Mouse (Mus musculus) hindbrain, embryonic 14.5 days (tissue): Measurements from ENCODE around the gene Stx3. TPM values are rescaled to one million over a fixed set of nuclear protein-coding genes. Genes with fewer than 3 reads are reported as not detected.

ENCODE experiments used
- polyA plus RNA-seq: library from polyadenylated mRNA; unstranded; fragments of >200 nt; fragmentation: Nextera tagmentation; extraction: Ambion mirVana; gene quantifications from 2 replicates; pipeline ENCODE4 v1.2.1, GENCODE M21; 2014

The Stx3 gene
- polyA plus RNA-seq, 1 experiment from 2014 or later: 20.3 TPM

Other genes with a start within 250 kb of the Stx3 start
- 3.4 and 3.6 TPM in 2 replicates for gene Ms4a6d, start 214.6 kb downstream of the Stx3 start, polyA plus RNA-seq
- 0.16 TPM in 1 of 2 replicates, not detected in the other for gene Ms4a2, start 195.7 kb downstream of the Stx3 start, polyA plus RNA-seq
- gene Ms4a3, start 178.6 kb downstream of the Stx3 start, polyA plus RNA-seq: not detected in 2 replicates
- gene Oosp2, start 158.8 kb downstream of the Stx3 start, polyA plus RNA-seq: not detected in 2 replicates
- gene Oosp1, start 128.3 kb downstream of the Stx3 start, polyA plus RNA-seq: not detected in 2 replicates
- gene Oosp3, start 122.3 kb downstream of the Stx3 start, polyA plus RNA-seq: not detected in 2 replicates
- gene Gif, start 71.8 kb downstream of the Stx3 start, polyA plus RNA-seq: not detected in 2 replicates
- gene Mrpl16, start 49.0 kb downstream of the Stx3 start, polyA plus RNA-seq: 50.8 and 53.1 TPM in 2 replicates
- gene Olfr1417, start 19.8 kb upstream of the Stx3 start, polyA plus RNA-seq: 0.08 TPM in 1 of 2 replicates, not detected in the other
- not detected in 2 replicates for gene Olfr1418, start 41.7 kb upstream of the Stx3 start, polyA plus RNA-seq
- gene Olfr1419, start 55.7 kb upstream of the Stx3 start, polyA plus RNA-seq: not detected in 2 replicates
- gene Olfr1420, start 67.2 kb upstream of the Stx3 start, polyA plus RNA-seq: 0.07 TPM in 1 of 2 replicates, not detected in the other
- gene Patl1, start 93.0 kb upstream of the Stx3 start, polyA plus RNA-seq: 19.3 and 20.0 TPM in 2 replicates
- 6.6 and 6.9 TPM in 2 replicates for gene Osbp, start 146.5 kb upstream of the Stx3 start, polyA plus RNA-seq
- not detected in 2 replicates for gene Olfr1423, start 221.9 kb upstream of the Stx3 start, polyA plus RNA-seq
- gene Olfr1424, start 243.3 kb upstream of the Stx3 start, polyA plus RNA-seq: not detected in 2 replicates